Mouse (Mus musculus) liver, embryonic 11.5 days (tissue): ENCODE measurements around the gene Adcyap1r1. TPM values are rescaled to one million over a fixed set of nuclear protein-coding genes. Genes with fewer than 3 reads are reported as not detected.

Experiments
- ATAC-seq: fragments of 200-750 bp; cut with Nextera tagmentation; replicated peaks from 2 replicates; pipeline ENCODE4 v1.8.0; 2017; ENCODE audit warnings: moderate number of reproducible peaks, mild to moderate bottlenecking, moderate TSS enrichment, moderate library complexity; ENCODE audit not compliant: low FRiP score
- DNase-seq: peaks from one replicate; pipeline ENCODE4 v3.0.0-alpha.2; 2017; ENCODE audit warnings: low spot score
- H3K27ac ChIP-seq: fragments of 300-500 bp; sonication (generic); 2 replicates; pipeline ENCODE4 v1.5.1; 2014; ENCODE audit warnings: mild to moderate bottlenecking, low read depth, low read length, control low read depth
- H3K27me3 ChIP-seq: fragments of 300-500 bp; sonication (generic); replicated peaks from 2 replicates; pipeline ENCODE4 v1.6.1; 2014; ENCODE audit warnings: low read length, mixed read lengths; ENCODE audit not compliant: control insufficient read depth, insufficient read depth
- H3K36me3 ChIP-seq: fragments of 300-500 bp; sonication (generic); 2 replicates; pipeline ENCODE4 v1.6.1; 2014; ENCODE audit warnings: mild to moderate bottlenecking, low read length, moderate library complexity, mixed read lengths; ENCODE audit not compliant: control insufficient read depth, insufficient read depth
- H3K4me1 ChIP-seq: fragments of 300-500 bp; sonication (generic); replicated peaks from 2 replicates; pipeline ENCODE4 v1.6.1; 2014; ENCODE audit warnings: low read length, mixed read lengths; ENCODE audit not compliant: control insufficient read depth, insufficient read depth
- H3K4me2 ChIP-seq: fragments of 300-500 bp; sonication (generic); 2 replicates; pipeline ENCODE4 v1.6.1; 2014; ENCODE audit warnings: mild to moderate bottlenecking, control low read depth, moderate library complexity
- H3K4me3 ChIP-seq: fragments of 300-500 bp; sonication (generic); 2 replicates; pipeline ENCODE4 v1.5.1; 2014; ENCODE audit warnings: low read depth, low read length, control low read depth
- H3K9ac ChIP-seq: fragments of 300-500 bp; sonication (generic); 2 replicates; pipeline ENCODE4 v1.6.1; 2014; ENCODE audit warnings: low read depth, low read length, control low read depth
- H3K9me3 ChIP-seq: fragments of 300-500 bp; sonication (generic); 2 replicates; pipeline ENCODE4 v1.6.1; 2016; ENCODE audit warnings: low read length, inconsistent platforms, mixed read lengths; ENCODE audit not compliant: control insufficient read depth
- WGBS: fragments of 180-500 bp; shearing (Covaris S2); extraction: QIAGEN DNeasy Blood & Tissue Kit; methylation state at CpG from one replicate; pipeline ENCODE4 v1.1.7; 2014; 5-methylcytosine and 5-hydroxymethylcytosine counted together
- polyA plus RNA-seq: library from polyadenylated mRNA; unstranded; fragments of >200 nt; fragmentation: Nextera tagmentation; extraction: Ambion mirVana; gene quantifications from 2 replicates; pipeline ENCODE4 v1.2.1, GENCODE M21; 2014

Adcyap1r1 gene
- polyA plus RNA-seq, 1 experiment from 2014 or later, result 0.33 TPM

DNA sequence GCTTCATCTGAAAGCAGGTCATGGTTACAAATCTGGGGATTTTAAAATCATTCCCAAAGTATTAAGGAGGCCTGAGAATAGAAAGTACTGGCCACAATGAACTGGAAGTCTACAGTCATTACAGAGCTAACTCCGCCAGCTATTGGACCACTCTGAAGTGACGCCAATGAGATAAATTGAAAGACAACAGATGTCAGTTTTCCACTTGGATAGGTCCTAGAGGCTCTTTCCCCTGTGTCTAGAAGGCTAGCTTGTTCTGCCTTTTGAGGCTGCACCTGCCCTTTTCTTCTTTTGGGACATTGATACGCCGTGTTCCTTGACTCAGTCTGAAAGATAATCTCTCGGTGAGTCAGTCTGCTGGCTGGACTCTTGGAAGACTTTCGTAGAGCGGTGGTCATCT is 50.5 kb downstream of the Adcyap1r1 start:
- Histone ChIP-seq H3K27me3 (no peaks in the 10 kb centered on the region; the same call in 1 of the 2 replicates), H3K27ac (no peak overlapping the region), H3K4me2 (no peak overlapping the region), H3K4me1 (no peaks in the 10 kb centered on the region), H3K9me3 (no peaks in the 10 kb centered on the region), H3K36me3 (no peaks in the 10 kb centered on the region), H3K4me3 (no peak overlapping the region), H3K9ac (no peak overlapping the region)
- WGBS, result 88% methylated on average over 7 of the region's 7 CpGs
- ATAC-seq, result no peak
- no peak for DNase-seq

- no peaks in the 10 kb centered on the region for H3K4me1 ChIP-seq
- ATAC-seq (no peak), DNase-seq (no peak)
- H3K9me3 ChIP-seq, result no peaks in the 10 kb centered on the region
- no peaks in the 10 kb centered on the region for H3K36me3 ChIP-seq
- no peak overlapping the region for H3K9ac ChIP-seq
- H3K4me2 ChIP-seq, result no peak overlapping the region
- H3K27me3 ChIP-seq, result no peaks in the 10 kb centered on the region; the same call in 1 of the 2 replicates
- H3K27ac ChIP-seq, result no peak overlapping the region
- no peak overlapping the region for H3K4me3 ChIP-seq
- 89% methylated on average over 2 of the region's 2 CpGs for WGBS
Observed at GRCm38 (mm10) chr6:55504797-55505488, 53.2 kb downstream of the Adcyap1r1 start.

- 78% methylated on average over 4 of the region's 4 CpGs for WGBS
- ATAC-seq (no peak), DNase-seq (no peak)
- H3K36me3 ChIP-seq, result no peaks in the 10 kb centered on the region
- 0 out of 2 replicates have a peak, but pooled peaks cover 3% of the 10 kb centered on the region for H3K4me1 ChIP-seq
- no peaks in the 10 kb centered on the region for H3K9me3 ChIP-seq
- no peak overlapping the region for H3K4me2 ChIP-seq
- H3K27me3 ChIP-seq, result no peaks in the 10 kb centered on the region; the same call in 1 of the 2 replicates
- no peak overlapping the region for H3K4me3 ChIP-seq
- H3K27ac ChIP-seq, result no peak overlapping the region
- H3K9ac ChIP-seq, result no peak overlapping the region
Observed at GRCm38 (mm10) chr6:55506519-55506918, 54.7 kb downstream of the Adcyap1r1 start.

- Histone ChIP-seq H3K27ac (no peak overlapping the region), H3K4me2 (no peak overlapping the region), H3K27me3 (no peaks in the 10 kb centered on the region), H3K4me3 (no peak overlapping the region), H3K9me3 (no peaks in the 10 kb centered on the region), H3K36me3 (no peaks in the 10 kb centered on the region), H3K4me1 (0 out of 2 replicates have a peak, but pooled peaks cover 3% of the 10 kb centered on the region), H3K9ac (no peak overlapping the region)
- no peak for DNase-seq
- 69% methylated on average over 6 of the region's 6 CpGs for WGBS
- ATAC-seq, result no peak
Observed at GRCm38 (mm10) chr6:55509130-55509870, 57.5 kb downstream of the Adcyap1r1 start.

- no peaks in the 10 kb centered on the region for H3K27me3 ChIP-seq
- H3K36me3 ChIP-seq, result no peaks in the 10 kb centered on the region
- no peak overlapping the region for H3K4me3 ChIP-seq
- peak; percentile 41; the same call in 1 of the 2 replicates for ATAC-seq
- H3K4me2 ChIP-seq, result no peak overlapping the region
- peak; percentile 59 for DNase-seq
- 0 out of 2 replicates have a peak, but pooled peaks cover 3% of the 10 kb centered on the region for H3K4me1 ChIP-seq
- H3K9me3 ChIP-seq, result no peaks in the 10 kb centered on the region
- WGBS, result 24% methylated on average over 12 of the region's 12 CpGs
- no peak overlapping the region for H3K9ac ChIP-seq
- no peak overlapping the region for H3K27ac ChIP-seq
Observed at GRCm38 (mm10) chr6:55511212-55512065, 59.7 kb downstream of the Adcyap1r1 start.

GRCm38 (mm10) chr6:55512066-55512703 is 60.4 kb downstream of the Adcyap1r1 start:
- Histone ChIP-seq H3K9ac (no peak overlapping the region), H3K27me3 (no peaks in the 10 kb centered on the region), H3K4me2 (no peak overlapping the region), H3K4me1 (0 out of 2 replicates have a peak, but pooled peaks cover 3% of the 10 kb centered on the region), H3K9me3 (no peaks in the 10 kb centered on the region), H3K36me3 (no peaks in the 10 kb centered on the region), H3K27ac (no peak overlapping the region), H3K4me3 (no peak overlapping the region)
- ATAC-seq (no peak), DNase-seq (no peak)
- 46% methylated on average over 19 of the region's 19 CpGs for WGBS

DNA sequence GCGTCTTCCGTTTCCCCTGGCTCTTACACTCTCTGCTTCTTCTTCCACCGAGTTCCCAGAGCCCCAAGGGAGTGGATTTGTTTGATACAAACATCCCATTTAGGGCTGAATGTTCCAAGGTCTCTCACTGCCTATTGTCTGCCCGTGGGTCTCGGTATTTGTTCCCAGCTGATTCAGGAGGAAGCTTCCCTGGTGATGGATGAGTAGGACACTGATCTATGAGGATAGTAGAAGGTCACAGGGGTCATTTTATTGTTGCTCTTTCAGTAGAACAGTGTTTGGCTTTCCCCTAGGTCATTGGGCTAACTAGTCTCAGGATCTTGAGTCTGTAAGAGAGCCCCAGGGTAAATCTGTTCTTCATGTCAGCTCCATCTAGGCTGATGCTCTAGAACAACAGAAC is 61.7 kb downstream of the Adcyap1r1 start:
- H3K4me2 ChIP-seq, result no peak overlapping the region
- no peak overlapping the region for H3K9ac ChIP-seq
- WGBS, result 61% methylated on average over 5 of the region's 5 CpGs
- DNase-seq, result no peak
- no peak overlapping the region for H3K4me3 ChIP-seq
- no peaks in the 10 kb centered on the region for H3K27me3 ChIP-seq
- no peaks in the 10 kb centered on the region for H3K36me3 ChIP-seq
- 0 out of 2 replicates have a peak, but pooled peaks cover 3% of the 10 kb centered on the region for H3K4me1 ChIP-seq
- no peak for ATAC-seq
- no peaks in the 10 kb centered on the region for H3K9me3 ChIP-seq
- no peak overlapping the region for H3K27ac ChIP-seq

GRCm38 (mm10) chr6:55519605-55520201 is 67.9 kb downstream of the Adcyap1r1 start:
- no peaks in the 10 kb centered on the region for H3K36me3 ChIP-seq
- no peaks in the 10 kb centered on the region for H3K4me1 ChIP-seq
- H3K27me3 ChIP-seq, result no peaks in the 10 kb centered on the region
- H3K9ac ChIP-seq, result no peak overlapping the region
- H3K9me3 ChIP-seq, result no peaks in the 10 kb centered on the region
- no peak overlapping the region for H3K4me2 ChIP-seq
- DNase-seq (peak; percentile 53), ATAC-seq (0 out of 2 replicates have a peak, but pooled peaks have one; percentile 63)
- 17% methylated on average over 11 of the region's 11 CpGs for WGBS
- no peak overlapping the region for H3K4me3 ChIP-seq
- H3K27ac ChIP-seq, result no peak overlapping the region
